Mouse (Mus musculus) liver, adult 2 months (tissue): ENCODE data around the gene Dnah7b.
"Not testable (repeated sequence)": the region's sequence is repeated elsewhere in the genome, so short reads cannot be mapped to it uniquely, and the experiment has no call there.

Source experiments
- CTCF ChIP-seq: fragments of 200-500 bp; IDR thresholded peaks from 2 replicates; pipeline ENCODE4 v1.5.1; 2011; ENCODE audit warnings: low read depth, low read length, control low read depth
- POLR2A ChIP-seq: fragments of 200-500 bp; IDR thresholded peaks from 2 replicates; pipeline ENCODE4 v1.6.1; 2011; ENCODE audit warnings: low read length, control low read depth; ENCODE audit not compliant: insufficient read depth; ENCODE audit errors: extremely low read depth

DNA sequence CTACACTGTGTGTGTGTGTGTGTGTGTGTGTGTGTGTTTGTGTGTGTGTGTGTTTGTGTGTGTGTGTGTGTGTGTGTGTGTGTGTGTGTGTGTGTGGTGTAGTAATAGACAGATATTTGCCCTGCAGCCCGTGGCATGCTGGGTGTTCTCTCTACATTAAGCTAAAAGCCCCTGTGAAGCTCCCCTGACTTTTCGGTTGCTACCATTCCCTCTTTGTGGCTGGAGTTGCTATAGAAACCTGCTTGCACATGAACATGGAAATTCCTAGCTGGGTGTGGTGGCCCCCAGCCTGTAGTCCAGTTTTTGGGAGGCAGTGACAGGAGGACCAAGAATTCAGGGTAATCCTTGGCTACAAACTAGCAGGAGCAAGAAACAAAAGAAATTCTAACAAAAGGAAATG lies 130.7 kb downstream of the Dnah7b start:
- not testable (repeated sequence) for TF ChIP-seq CTCF, POLR2A
